Mouse (Mus musculus) kidney, postnatal 10 days (tissue): Measurements from ENCODE around the gene Thra.
"Not testable (repeated sequence)": the region's sequence is repeated elsewhere in the genome, so short reads cannot be mapped to it uniquely, and the experiment has no call there.

Experiments used
- DNase-seq: peaks from one replicate; pipeline ENCODE4 v3.0.0; 2021; ENCODE audit warnings: mixed read lengths

Thra gene

GRCm38 (mm10) chr11:98720756-98721155 is 19.7 kb upstream of the Thra start:
- no peak for DNase-seq

GRCm38 (mm10) chr11:98721458-98722226 is 18.8 kb upstream of the Thra start:
- peak; percentile 77 for DNase-seq

DNA sequence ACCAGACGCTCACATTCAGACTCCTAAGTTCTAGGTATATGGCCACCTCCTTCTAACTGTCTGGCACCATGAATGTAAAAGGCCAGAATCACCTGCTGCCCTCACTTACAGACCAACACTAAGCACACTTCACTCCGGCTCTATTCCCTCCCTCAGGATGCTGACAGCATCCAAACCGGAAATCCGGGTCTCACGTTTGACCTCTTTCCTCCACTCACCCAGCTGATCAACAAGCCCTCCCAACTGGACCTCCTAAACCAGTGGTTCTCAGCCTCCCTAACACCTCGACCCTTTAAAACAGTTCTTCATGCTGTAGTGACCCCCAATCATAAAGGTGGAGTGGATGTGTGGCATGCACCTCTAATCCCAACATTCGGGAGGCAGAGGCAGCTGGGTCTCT is 17.3 kb upstream of the Thra start:
- DNase-seq: no peak

DNA sequence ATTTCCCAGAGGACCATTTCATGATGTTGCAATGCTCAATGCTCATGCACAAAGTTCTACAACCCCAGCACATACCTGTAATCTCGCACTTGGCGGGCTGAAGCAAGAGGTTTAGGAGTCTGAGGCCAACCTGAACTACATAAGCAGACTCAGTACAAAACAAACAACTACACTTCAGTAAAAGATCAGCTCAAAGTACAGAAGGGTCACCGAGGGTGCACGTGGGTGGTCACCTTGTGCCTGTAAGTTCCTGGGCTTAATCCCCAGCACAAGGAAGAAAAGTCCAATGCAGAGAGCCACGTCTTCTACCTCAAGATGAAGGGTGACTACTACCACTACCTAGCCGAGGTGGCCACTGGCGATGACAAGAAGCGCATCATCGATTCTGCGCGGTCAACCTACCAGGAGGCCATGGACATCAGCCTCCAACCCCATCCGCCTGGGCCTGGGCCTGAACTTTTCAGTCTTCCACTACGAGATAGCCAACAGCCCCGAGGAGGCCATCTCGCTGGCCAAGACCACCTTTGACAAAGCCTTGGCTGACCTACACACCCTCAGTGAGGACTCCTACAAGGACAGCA is 14.4 kb upstream of the Thra start:
- DNase-seq: no peak

- peak; percentile 89 for DNase-seq
Measured at GRCm38 (mm10) chr11:98729119-98729588, 11.3 kb upstream of the Thra start, which contains the start of gene Med24. Gene Med24 (minus strand): TSS chr11:98729435.

- DNase-seq: no peak
Measured at GRCm38 (mm10) chr11:98730727-98731126, 9.7 kb upstream of the Thra start.

DNA sequence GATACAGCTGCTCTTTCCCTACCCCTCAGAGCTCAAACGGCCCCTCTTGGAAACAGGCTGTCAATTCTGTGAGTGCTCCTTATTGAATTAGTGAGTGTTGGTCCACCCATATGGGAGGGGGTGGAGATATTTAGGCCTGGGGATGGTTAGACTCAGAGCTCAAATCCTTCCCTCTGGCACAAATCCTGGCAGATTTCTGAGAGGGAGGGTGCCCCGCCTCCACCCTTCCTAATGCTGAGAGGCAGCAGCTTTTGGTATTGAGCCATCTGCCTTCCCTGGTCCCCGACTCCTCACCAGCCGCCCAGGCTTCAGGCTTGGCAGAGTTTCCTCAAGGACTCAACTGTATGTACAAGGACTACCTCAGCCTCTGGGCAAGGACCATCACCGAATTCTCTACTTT is 9.3 kb upstream of the Thra start:
- DNase-seq: no peak

GRCm38 (mm10) chr11:98734020-98734419 is 6.4 kb upstream of the Thra start:
- no peak for DNase-seq

DNA sequence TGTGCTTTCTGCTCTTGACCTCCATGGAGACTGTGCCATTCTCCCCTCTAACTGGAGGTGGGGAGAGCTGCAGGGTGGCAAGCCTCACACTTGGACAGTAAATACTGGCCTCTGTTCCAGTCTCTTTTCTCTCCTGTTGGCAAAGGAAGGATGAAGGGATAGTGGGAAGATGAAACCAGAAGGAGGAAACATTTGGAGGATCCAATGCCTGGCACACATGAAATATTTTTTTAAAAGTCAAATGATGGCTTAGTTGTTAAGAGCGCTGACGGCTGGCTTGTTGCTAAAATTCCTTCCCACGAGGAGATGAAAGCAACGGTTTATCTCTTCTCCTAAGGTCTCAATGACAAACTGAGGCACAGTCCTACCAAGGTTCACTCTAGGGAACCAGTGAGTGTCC is 5.3 kb upstream of the Thra start:
- no peak for DNase-seq

DNA sequence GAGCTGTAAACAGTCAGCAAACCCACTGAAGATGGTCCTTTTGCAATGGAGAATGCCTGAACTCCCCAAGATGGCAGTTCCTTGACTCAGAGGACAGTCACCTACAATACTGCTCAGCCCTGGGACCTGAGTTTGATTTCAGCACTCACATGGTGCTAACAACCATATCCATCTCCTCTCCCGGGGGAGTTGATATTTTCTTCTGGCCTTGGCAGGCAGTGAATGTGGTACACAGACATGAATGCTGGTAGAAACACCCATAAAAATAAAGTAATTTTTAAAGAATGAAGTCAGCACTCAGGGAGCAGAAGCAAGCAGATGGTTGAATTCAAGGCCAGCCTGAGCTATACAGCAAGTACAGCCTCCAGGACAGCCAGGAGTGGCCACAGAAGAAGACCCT is 4.3 kb upstream of the Thra start:
- no peak for DNase-seq

- DNase-seq: not testable (repeated sequence)
Measured at GRCm38 (mm10) chr11:98737220-98737619, 3.2 kb upstream of the Thra start.

GRCm38 (mm10) chr11:98738428-98738911 is 2.0 kb upstream of the Thra start:
- DNase-seq: no peak

DNA sequence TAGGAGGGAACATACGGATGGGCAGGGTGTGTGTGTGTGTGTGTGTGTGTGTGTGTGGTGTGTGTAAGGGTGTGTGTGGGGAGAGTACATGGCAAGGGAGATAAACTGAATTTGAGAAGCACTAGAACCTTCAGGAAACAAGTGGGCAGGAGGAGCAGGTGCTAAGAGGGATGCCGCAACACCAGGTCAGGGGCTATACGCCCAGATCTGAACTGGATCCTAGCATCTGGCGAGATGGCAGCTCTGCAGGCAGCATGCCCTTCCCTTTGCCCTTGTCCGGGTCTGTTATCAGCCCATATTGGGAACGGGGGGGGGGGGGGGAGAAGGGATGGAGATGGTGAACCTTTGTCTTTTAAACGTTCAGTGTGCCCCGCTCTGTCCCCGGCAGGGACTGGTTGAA is 1.5 kb upstream of the Thra start:
- DNase-seq: no peak

DNA sequence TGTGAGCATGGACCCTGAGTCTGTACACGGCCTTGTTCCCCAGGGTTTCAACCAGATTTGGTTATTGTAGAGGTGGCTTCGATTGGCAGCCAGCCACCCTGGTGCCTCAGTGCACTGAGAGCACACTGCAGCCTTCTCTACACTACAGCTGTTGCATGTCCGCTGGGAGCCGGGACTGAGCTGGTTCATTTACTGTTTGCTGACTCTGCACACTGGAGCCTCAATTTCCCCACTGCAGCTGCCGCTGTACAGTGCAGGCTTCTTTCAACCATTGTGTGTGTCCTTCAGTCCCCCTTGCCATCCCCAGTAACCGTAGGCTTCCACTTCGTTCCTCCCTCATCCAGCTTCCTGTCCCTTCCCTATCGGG is 429 bp upstream of the Thra start:
- peak; percentile 59 for DNase-seq

GRCm38 (mm10) chr11:98741051-98741620 is 698 bp downstream of the Thra start:
- no peak for DNase-seq

DNA sequence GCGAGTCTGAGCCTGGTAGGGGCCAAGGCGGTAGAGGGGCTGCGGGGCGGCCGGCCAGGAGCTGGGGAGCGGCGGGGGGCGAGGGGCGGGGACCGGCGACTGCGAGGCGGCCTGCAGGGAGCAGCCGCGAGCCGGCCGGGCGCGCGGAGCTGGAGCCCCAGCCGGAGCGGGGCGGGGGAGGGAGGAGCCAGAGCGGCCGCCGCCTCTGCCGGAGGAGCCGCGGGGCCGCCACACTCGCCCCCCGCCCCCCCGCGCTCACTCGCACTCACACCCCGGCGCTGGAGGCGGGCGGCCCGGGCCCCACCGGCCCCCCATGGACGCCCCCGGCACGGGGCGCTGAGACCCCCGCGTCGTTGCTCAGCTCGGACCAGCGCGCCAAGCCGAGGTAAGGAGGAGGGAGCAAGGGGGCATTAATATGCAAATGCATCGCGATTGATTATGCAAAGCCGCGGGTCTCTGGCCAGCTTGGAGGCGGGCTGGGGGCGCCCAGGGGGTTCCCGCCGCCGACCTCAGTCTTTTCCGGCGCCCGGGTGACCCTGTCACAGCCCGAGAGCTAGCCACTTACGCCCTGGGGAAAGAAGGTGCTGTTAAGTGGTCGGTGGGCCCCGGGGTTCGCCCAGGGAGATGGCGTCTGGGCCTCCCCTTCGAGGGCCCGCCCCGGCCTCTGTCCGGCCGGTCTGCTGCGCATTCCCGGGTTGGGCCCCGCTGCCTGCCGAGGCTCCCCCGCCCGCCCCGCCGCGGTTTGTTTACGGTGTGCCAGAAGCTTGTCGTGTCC is 1.4 kb downstream of the Thra start:
- peak; percentile 94 for DNase-seq

- DNase-seq: peak; percentile 66
Measured at GRCm38 (mm10) chr11:98742397-98743291, 2.2 kb downstream of the Thra start.

DNA sequence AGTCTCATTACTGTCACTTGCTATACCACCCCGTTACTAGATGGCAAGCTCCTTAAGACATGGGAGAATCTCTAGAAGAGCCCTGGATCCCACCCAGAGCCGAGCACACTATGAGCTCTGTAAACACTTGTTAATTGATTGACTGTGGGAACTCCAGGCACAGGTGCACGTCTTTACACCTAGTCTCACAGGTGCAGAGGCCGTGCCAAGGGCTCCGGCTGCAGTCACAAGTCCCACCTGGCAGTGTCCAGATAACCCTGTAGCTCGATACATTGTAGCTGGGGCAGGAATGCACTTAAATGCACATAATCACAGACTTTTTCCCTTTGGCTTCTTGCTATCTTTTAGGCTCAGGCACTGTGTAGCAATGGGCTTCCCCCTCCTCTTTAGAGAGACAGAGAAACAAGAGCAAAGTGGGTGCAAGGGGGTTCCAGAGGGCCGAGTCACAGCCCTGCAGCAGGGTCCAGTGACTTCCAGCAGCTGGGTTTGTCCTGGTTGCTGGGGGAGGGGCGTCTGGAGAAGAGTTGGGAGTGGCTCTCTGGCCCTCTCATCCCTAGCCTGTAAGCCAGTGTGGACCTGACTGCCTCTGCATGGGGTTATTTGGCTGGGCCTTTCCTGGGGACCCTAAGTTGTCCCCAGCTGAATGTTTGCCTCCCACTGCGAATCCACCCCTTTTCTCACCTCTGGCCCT is 3.4 kb downstream of the Thra start:
- peak; percentile 92 for DNase-seq

DNA sequence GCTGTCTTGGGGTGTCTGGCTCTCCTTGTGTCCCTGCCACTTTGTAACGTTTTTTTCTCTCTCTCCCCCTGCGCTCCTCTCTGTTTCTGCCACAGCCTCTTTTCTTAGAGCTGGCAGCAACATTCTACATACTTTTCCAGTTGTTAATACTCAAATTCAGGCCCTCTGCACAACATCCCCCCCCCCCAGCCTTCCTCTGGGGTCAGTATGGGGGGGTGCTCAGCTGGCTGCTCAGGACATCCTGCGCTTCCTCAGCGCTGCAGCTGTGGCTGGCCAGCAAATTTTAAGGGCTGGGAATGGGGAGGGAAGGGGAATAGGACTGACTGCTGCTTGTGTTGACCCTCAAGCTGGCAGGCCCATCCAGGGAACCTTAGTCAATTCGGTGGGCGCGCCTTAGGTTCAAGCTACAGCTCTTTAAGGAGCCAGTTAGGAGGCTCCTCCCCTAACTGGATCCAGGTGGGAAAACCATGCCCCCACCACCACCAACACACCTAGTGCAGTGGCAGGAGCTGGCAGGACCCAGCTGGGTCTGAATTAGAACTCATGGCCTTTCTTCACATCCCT is 4.1 kb downstream of the Thra start:
- DNase-seq: peak; percentile 81

GRCm38 (mm10) chr11:98745932-98746853 is 5.8 kb downstream of the Thra start:
- peak; percentile 41 for DNase-seq
